Mouse (Mus musculus) hindbrain, embryonic 11.5 days (tissue): ENCODE data around the gene Slc25a35. TPM values are rescaled to one million over a fixed set of nuclear protein-coding genes. Genes with fewer than 3 reads are reported as not detected.
A peak's percentile ranks its signal among the peaks of the same experiment; 100 is the strongest.
"Not testable (repeated sequence)": the region's sequence is repeated elsewhere in the genome, so short reads cannot be mapped to it uniquely, and the experiment has no call there.

Experiments used
- ATAC-seq: fragments of 200-750 bp; cut with Nextera tagmentation; 2 replicates; pipeline ENCODE4 v1.8.0; 2017; ENCODE audit warnings: mild to moderate bottlenecking, moderate TSS enrichment, moderate library complexity; ENCODE audit not compliant: low FRiP score
- DNase-seq: peaks from one replicate; pipeline ENCODE4 v3.0.0-alpha.2; 2015; ENCODE audit warnings: low spot score
- H3K27ac ChIP-seq: fragments of 300-500 bp; sonication (generic); 2 replicates; pipeline ENCODE4 v1.5.1; 2014; ENCODE audit warnings: mild to moderate bottlenecking, low read depth, low read length
- H3K27me3 ChIP-seq: fragments of 300-500 bp; sonication (generic); 2 replicates; pipeline ENCODE4 v1.6.1; 2014; ENCODE audit warnings: mild to moderate bottlenecking, low read length, moderate library complexity, mixed read lengths; ENCODE audit not compliant: control insufficient read depth, insufficient read depth
- H3K36me3 ChIP-seq: fragments of 300-500 bp; sonication (generic); 2 replicates; pipeline ENCODE4 v1.6.1; 2014; ENCODE audit warnings: mild to moderate bottlenecking, low read length, moderate library complexity, mixed read lengths; ENCODE audit not compliant: control insufficient read depth, insufficient read depth
- H3K4me1 ChIP-seq: fragments of 300-500 bp; sonication (generic); replicated peaks from 2 replicates; pipeline ENCODE4 v1.6.1; 2014; ENCODE audit warnings: low read length, mixed read lengths; ENCODE audit not compliant: control insufficient read depth, insufficient read depth
- H3K4me2 ChIP-seq: fragments of 300-500 bp; sonication (generic); replicated peaks from 2 replicates; pipeline ENCODE4 v1.6.1; 2014; ENCODE audit warnings: mild to moderate bottlenecking, low read depth, low read length
- H3K4me3 ChIP-seq: fragments of 300-500 bp; sonication (generic); 2 replicates; pipeline ENCODE4 v1.5.1; 2014; ENCODE audit warnings: low read depth, low read length
- H3K9ac ChIP-seq: fragments of 300-500 bp; sonication (generic); 2 replicates; pipeline ENCODE4 v1.6.1; 2014; ENCODE audit warnings: low read depth, low read length
- H3K9me3 ChIP-seq: fragments of 300-500 bp; sonication (generic); 2 replicates; pipeline ENCODE4 v1.6.1; 2016; ENCODE audit warnings: low read length; ENCODE audit not compliant: control insufficient read depth
- whole genome bisulfite sequencing: fragments of 180-500 bp; shearing (Covaris S2); extraction: QIAGEN DNeasy Blood & Tissue Kit; methylation state at CpG from one replicate; pipeline ENCODE4 v1.1.7; 2014; 5-methylcytosine and 5-hydroxymethylcytosine counted together
- polyA plus RNA-seq: library from polyadenylated mRNA; unstranded; fragments of >200 nt; fragmentation: Nextera tagmentation; extraction: Ambion mirVana; gene quantifications from 2 replicates; pipeline ENCODE4 v1.2.1, GENCODE M21; 2014

The Slc25a35 gene
- polyA plus RNA-seq, 1 experiment from 2014 or later: 1.6 TPM

DNA sequence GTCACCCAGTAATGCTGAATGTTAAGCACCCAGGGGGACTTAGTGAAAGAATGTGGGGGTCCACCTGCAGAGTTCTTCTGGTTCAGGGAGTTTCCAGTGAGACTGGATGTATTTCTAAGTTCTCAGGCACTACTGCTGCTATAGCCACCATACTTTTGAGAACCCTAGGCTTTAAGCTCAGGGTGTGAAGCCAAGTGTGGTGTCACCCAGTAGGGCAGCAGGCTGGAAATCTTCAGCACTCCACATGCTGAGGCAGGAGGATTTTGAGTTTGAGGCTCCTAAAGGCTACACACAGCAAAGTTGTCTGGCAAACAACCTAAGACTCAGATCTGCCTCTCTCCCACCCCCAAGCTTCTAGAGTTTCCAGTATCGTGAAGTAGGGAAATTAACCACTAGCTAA is 1.4 kb upstream of the Slc25a35 start:
- Histone ChIP-seq H3K36me3 (no peaks in the 10 kb centered on the region), H3K27ac (no peak overlapping the region), H3K4me3 (no peak overlapping the region), H3K4me1 (no peaks in the 10 kb centered on the region), H3K9me3 (no peaks in the 10 kb centered on the region), H3K27me3 (peaks cover 2% of the 10 kb centered on the region; the same call in 1 of the 2 replicates), H3K9ac (no peak overlapping the region), H3K4me2 (no peak overlapping the region)
- 62% methylated on average over 1 of the region's 1 CpGs for WGBS
- no peak for DNase-seq
- ATAC-seq: no peak

DNA sequence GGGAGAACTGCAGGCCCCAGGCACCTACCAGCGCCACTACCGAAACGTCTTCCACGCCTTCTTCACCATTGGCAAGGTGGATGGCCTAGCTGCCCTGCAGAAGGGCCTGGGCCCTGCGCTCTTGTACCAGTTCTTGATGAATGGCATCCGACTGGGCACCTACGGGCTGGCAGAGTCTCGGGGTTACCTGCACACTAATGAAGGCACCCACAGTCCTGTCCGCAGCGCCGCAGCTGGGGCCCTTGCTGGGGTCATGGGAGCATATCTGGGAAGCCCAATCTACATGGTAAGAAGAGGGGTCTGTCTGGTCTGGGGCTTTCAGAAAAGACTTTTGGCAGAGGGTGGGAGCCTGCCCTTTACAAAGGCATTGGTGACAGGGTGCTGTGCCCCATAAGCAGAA is 821 bp downstream of the Slc25a35 start:
- H3K4me2 ChIP-seq: no peak overlapping the region
- H3K36me3 ChIP-seq: no peaks in the 10 kb centered on the region
- no peaks in the 10 kb centered on the region for H3K4me1 ChIP-seq
- H3K9me3 ChIP-seq: no peaks in the 10 kb centered on the region
- H3K27me3 ChIP-seq: peaks cover 2% of the 10 kb centered on the region; the same call in 1 of the 2 replicates
- no peak for ATAC-seq
- no peak overlapping the region for H3K27ac ChIP-seq
- no peak overlapping the region for H3K9ac ChIP-seq
- WGBS: 88% methylated on average over 11 of the region's 11 CpGs
- DNase-seq: no peak
- no peak overlapping the region for H3K4me3 ChIP-seq

DNA sequence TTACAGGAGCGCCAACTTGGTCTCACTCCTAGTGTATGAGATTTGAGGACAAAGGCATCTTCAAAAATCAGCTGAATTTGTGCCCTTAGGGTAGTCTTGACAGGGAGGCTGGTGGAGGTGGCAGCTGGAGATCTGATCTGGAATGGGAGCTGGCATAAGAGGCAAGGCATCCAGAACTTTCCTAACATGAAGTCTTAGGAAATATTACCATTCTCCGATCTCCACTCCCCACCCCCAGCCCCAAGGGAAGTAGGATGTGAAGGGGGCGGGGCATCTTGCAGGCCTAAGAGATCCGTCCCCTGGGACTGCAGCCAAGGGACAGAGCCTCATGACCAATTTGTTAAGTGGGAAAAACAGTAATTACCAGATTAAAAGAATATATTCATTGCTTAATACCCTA is 2.3 kb downstream of the Slc25a35 start:
- Histone ChIP-seq H3K9ac (no peak overlapping the region), H3K4me2 (no peak overlapping the region), H3K9me3 (no peaks in the 10 kb centered on the region), H3K4me3 (no peak overlapping the region), H3K36me3 (no peaks in the 10 kb centered on the region), H3K27me3 (peaks cover 2% of the 10 kb centered on the region; the same call in 1 of the 2 replicates), H3K27ac (no peak overlapping the region), H3K4me1 (no peaks in the 10 kb centered on the region)
- WGBS: 79% methylated on average over 4 of the region's 4 CpGs
- ATAC-seq (no peak), DNase-seq (no peak)

DNA sequence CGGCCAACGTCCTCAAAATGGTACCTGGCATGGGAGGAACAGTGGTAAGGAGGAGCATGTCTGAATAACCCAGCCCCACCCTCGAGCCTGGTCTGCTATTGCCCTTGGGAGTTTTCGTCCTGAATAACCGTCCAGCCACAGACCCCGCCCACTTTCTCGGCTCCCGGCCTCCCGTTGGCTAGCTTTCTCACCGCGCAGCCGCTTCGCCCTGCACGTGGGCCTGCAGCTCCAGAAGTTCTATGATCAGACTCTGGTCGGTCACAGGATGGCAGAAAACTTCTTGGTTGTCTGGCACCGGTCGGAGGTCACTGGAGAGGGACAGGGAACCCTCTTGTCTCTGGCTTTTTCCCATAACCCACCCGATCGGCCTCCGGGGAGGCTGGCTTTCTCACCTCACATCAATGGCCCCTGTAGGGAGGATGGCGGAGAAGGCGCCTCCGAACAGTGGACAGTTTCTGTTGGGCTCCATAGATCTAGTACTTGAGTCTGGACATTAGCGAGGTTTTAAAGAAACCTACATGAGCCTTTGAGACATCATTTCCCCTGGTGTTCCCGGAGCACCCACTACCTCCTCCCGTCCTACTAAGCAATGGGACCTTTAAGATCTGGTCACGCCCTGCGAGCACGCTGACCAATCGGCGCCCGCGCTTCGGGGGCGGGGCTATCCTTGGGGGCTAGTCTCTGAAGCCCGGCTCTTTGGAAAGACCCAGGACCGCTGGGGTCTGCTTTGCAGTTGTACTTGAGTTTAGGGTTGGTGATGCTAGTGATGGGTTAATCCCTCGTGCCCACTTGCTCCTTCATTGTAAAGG is 5.5 kb downstream of the Slc25a35 start:
- DNase-seq (peak; percentile 92), ATAC-seq (peak; percentile 91)
- not testable (repeated sequence) for H3K27ac ChIP-seq, H3K27me3 ChIP-seq, H3K36me3 ChIP-seq, H3K4me1 ChIP-seq, H3K9me3 ChIP-seq
- peak overlapping the region; percentile 54 for H3K4me2 ChIP-seq
- peak overlapping the region; percentile 39 for H3K4me3 ChIP-seq
- under 1% methylated on average over 37 of the region's 38 CpGs for WGBS
- H3K9ac ChIP-seq: peak overlapping the region; percentile 42; the same call in 1 of the 2 replicates

DNA sequence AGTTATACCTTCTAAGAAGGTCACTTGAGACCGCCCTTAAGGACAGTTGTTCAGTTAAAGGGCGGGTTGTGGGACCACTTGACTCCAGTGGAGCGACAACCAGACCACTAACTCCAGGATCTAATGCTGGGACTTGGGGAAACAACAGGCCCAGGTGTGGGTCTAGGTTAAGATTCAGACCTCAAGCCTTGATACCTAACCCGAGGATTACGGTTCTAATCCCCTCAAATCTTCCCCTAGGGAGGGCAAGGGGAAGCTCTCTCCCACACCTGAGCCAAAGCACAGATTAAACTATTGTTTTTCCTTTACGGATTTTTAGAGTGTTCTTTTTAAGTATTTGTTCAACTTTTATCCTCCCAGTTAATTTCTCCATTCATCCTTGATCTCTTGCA is 6.1 kb downstream of the Slc25a35 start:
- 28% methylated on average over 6 of the region's 6 CpGs for WGBS
- Histone ChIP-seq H3K27me3 (no peaks in the 10 kb centered on the region), H3K36me3 (no peaks in the 10 kb centered on the region), H3K4me1 (no peaks in the 10 kb centered on the region), H3K4me2 (peak overlapping the region; percentile 54), H3K9ac (peak overlapping the region; percentile 12; the same call in 1 of the 2 replicates), H3K27ac (no peak overlapping the region), H3K9me3 (no peaks in the 10 kb centered on the region), H3K4me3 (peak overlapping the region; percentile 39)
- ATAC-seq (no peak), DNase-seq (no peak)

DNA sequence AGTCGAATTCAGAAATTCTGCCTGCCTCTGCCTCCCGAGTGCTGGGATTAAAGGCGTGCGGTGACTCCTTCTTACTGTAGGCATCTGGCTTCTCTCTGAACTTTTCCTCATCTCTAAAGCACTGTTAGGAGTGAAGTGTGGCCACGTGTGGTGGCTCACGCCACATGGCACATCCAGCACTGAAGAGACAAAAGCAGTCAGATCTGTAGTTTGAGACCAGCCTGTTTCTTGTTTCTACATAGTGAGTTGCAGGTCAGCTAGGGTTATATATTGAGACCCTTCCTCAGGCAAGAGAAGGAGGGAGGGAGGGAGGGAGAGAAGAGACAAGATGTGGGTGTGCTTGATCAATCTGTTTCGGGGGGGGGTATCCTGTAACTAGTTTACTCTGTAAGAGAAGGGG is 7.2 kb downstream of the Slc25a35 start, which contains the start of gene Rangrf:
Rangrf (minus strand) TSS at position 101 of the 400 bp plus-strand sequence.
- H3K27me3 ChIP-seq: no peaks in the 10 kb centered on the region
- no peak within 1 kb of the TSS for H3K27ac ChIP-seq
- peak within 1 kb of the TSS; percentile 12; the same call in 1 of the 2 replicates for H3K9ac ChIP-seq
- WGBS: 82% methylated on average over 7 of the region's 7 CpGs
- no peaks in the 10 kb centered on the region for H3K4me1 ChIP-seq
- H3K4me2 ChIP-seq: peak within 1 kb of the TSS; percentile 54
- peak within 1 kb of the TSS; percentile 39 for H3K4me3 ChIP-seq
- DNase-seq (no peak), ATAC-seq (no peak)
- H3K9me3 ChIP-seq: no peaks in the 10 kb centered on the region
- H3K36me3 ChIP-seq: no peaks in the 10 kb centered on the region

DNA sequence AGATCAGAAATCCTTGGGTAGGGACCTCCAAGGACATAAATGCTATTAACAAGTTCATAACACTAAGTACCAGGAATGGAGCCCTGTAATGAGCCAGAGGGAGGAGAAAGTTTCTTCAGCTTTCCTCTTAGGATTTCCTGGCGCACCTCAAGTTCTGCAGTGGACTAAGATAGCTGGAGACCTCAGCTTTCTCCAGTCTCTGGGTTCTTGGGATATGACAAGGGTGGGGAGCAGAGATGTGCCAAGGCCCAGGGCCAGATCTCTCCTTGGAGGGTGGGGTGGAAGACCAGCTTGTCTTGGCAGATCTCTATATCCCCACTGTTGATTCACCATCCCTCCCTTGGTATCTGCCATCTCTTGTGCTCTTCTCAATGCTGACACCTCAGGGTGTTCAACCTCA is 7.7 kb downstream of the Slc25a35 start:
- DNase-seq (no peak), ATAC-seq (no peak)
- WGBS: 80% methylated on average over 1 of the region's 1 CpGs
- no peak overlapping the region for H3K4me3 ChIP-seq
- no peak overlapping the region for H3K9ac ChIP-seq
- H3K4me2 ChIP-seq: no peak overlapping the region
- H3K27ac ChIP-seq: no peak overlapping the region
- no peaks in the 10 kb centered on the region for H3K4me1 ChIP-seq
- no peaks in the 10 kb centered on the region for H3K36me3 ChIP-seq
- H3K9me3 ChIP-seq: no peaks in the 10 kb centered on the region
- H3K27me3 ChIP-seq: no peaks in the 10 kb centered on the region

DNA sequence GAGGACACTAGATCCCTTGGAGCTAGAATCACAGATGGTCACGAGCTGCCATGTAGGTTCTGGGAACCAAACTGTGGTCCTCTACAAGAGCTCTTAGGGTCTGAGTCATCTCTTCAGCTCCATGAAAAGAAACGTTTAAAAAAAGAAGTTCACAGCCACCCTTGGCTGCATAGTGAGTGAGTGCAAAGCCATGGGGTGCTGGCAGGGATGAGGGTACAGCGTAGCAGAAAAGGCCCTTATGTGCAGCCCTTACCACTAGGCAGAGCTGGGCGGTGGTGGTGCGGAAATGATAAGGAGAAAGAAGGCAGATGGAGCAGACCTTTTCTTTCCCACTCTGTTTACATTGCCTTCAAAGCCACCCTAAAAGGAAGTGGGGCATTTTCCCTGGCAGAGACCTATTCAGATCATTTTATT is 11.4 kb downstream of the Slc25a35 start:
- DNase-seq (no peak), ATAC-seq (no peak)
- Histone ChIP-seq H3K4me2 (no peak overlapping the region), H3K36me3 (no peaks in the 10 kb centered on the region), H3K27ac (no peak overlapping the region), H3K4me3 (no peak overlapping the region), H3K9me3 (no peaks in the 10 kb centered on the region), H3K4me1 (no peaks in the 10 kb centered on the region), H3K27me3 (no peaks in the 10 kb centered on the region), H3K9ac (no peak overlapping the region)
- WGBS: 65% methylated on average over 5 of the region's 5 CpGs

DNA sequence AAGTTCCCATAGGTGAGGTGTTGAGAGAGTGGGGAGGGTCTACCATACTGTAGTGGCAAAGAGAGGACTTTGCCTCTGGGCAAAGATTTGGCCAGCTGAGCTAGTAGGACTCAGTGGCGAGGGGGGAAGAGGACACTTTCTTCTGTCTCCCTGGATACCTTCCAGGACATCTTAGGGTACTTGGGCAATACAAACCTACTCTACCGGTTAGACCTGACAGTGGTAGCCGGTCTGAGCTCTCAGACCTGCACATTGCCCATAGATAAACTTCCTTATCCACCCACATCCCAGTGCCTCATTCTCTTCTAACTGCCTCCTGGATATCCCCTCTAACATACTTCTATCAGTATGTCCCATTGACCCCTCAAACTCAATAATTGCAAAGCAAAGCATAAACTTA is 13.0 kb downstream of the Slc25a35 start:
- Histone ChIP-seq H3K4me1 (no peaks in the 10 kb centered on the region), H3K4me3 (no peak overlapping the region), H3K27ac (no peak overlapping the region), H3K27me3 (no peaks in the 10 kb centered on the region), H3K9ac (no peak overlapping the region), H3K4me2 (no peak overlapping the region), H3K36me3 (no peaks in the 10 kb centered on the region), H3K9me3 (no peaks in the 10 kb centered on the region)
- whole genome bisulfite sequencing: 79% methylated on average over 3 of the region's 3 CpGs
- ATAC-seq: no peak
- no peak for DNase-seq
